Mouse (Mus musculus): Measurements from ENCODE around the gene Upk1b. TPM values are rescaled to one million over a fixed set of nuclear protein-coding genes. Genes with fewer than 3 reads are reported as not detected.

The Upk1b gene
- 0.17 and 0.37 TPM in 2 replicates for polyA plus RNA-seq (2012; rRNA removed; ENCODE audit: low replicate concordance)

GRCm38 (mm10) chr16:38800091-38800490 is at the start of gene Upk1b:
Upk1b (minus strand) TSS chr16:38800328.

GRCm38 (mm10) chr16:38828649-38829048 is 28.5 kb upstream of the Upk1b start, which contains the start of gene 4930435E12Rik:
4930435E12Rik (minus strand) TSS chr16:38828749.

GRCm38 (mm10) chr16:38742113-38742658 is 57.9 kb downstream of the Upk1b start, which contains the start of gene B4galt4:
B4galt4 (plus strand) TSS chr16:38742264.

Other genes with a start within 250 kb of the Upk1b start
- gene Tmem39a, start 241.6 kb downstream of the Upk1b start, polyA plus RNA-seq (2012; rRNA removed; ENCODE audit: low replicate concordance), result 68.7 and 171 TPM in 2 replicates
- 13.6 and 14.6 TPM in 2 replicates for gene Arhgap31, start 87.1 kb downstream of the Upk1b start, polyA plus RNA-seq (2012; rRNA removed; ENCODE audit: low replicate concordance)
- gene B4galt4, start 58.1 kb downstream of the Upk1b start, polyA plus RNA-seq (2012; rRNA removed; ENCODE audit: low replicate concordance), result 4.5 and 5.2 TPM in 2 replicates
- not detected in 2 replicates for gene 4930435E12Rik, start 28.4 kb upstream of the Upk1b start, polyA plus RNA-seq (2012; rRNA removed; ENCODE audit: low replicate concordance)
- 0.22 and 0.57 TPM in 2 replicates for gene Igsf11, start 92.3 kb upstream of the Upk1b start, polyA plus RNA-seq (2012; rRNA removed; ENCODE audit: low replicate concordance)

Data from mammary gland, adult 2 months (tissue).